Mouse (Mus musculus) embryo, embryonic 11.5 days (tissue): Measurements from ENCODE around the gene Socs2.
"Not testable (repeated sequence)": the region's sequence is repeated elsewhere in the genome, so short reads cannot be mapped to it uniquely, and the experiment has no call there.

Source experiments
- DNase-seq: peaks from one replicate; pipeline ENCODE4 v3.0.0-alpha.2; 2012; ENCODE audit warnings: low read depth, low spot score

Socs2 gene

DNA sequence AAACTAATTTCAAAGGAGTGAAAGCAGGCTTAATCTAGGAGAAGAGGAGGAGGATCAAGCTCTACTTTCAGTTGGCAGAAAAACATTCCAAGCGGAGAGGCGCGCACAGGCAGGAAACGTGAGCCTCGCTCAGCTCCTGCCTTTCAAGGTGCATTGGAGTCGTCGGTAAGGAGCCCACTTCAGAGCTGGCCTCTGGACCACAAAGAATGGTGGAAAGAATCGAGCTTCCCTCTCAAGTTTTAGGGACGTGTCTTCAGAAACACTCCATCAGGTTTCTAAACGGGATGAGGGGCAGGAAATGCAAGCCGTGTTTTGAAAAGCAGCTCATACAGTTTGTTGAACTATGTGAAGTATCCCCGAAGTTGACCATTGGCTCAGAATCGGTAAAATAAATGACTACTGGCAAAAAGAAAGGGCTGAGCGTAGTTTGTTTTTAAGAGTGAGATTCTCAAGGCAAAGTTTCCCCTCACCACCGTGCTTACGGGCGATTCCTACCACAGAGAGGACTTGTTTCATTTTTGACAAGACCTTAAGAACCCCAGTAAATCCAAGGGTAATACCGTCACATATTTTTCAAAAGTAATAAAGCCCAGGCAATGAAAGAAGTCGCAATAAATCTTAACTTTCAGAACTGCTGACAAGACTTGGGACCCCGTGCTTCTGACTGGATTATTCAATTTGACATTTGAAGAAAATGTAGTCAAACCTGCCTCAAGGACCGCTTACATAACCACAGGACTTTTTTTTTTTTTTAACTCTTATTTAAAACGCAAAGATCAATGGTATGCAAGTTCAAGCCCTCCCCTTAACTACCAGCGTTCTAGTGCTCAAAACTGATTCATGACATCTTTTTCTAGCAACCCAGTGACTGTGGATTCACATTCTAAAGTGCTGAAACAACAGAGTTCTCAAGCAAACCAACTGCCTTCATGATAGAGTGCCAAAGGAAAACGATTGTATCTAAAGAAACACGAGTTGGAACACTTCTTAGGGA, 21.9 kb downstream of the Socs2 start:
- no peak for DNase-seq

DNA sequence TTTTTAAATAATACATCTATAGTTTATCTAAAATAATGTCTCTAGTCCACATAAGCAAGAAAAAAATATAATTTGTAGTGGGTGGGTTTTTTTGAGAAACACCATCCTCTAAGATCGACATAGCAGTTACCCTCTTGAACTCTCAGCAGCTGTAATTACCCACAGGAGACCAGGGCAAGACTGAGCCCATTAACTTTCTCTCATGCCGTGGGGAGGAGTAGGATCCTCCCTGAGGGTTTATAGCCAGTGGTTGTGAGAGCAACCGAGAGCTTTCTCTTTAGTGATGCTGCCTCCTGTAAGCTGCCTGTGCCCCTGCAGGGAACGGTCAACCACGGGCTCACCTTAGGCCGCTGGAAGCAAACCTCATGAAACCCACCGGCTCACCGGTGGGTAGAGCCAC, 24.9 kb downstream of the Socs2 start:
- DNase-seq = no peak

GRCm38 (mm10) chr10:95390871-95391270, 26.1 kb downstream of the Socs2 start:
- DNase-seq = no peak

DNA sequence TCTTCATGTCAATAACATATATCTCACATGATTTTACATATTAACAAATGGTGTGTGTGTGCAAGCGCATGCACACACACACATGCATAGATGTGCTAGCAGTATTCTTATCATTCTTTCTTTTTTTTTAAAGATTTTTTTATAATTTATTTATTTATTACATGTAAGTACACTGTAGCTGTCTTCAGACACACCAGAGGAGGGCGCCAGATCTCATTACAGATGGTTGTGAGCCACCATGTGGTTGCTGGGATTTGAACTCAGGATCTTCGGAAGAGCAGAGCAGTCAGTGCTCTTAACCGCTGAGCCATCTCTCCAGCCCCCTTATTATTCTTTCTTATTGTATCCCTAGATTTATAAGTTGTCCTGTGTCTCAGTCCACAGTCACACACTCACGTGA, 27.2 kb downstream of the Socs2 start:
- DNase-seq = not testable (repeated sequence)

DNA sequence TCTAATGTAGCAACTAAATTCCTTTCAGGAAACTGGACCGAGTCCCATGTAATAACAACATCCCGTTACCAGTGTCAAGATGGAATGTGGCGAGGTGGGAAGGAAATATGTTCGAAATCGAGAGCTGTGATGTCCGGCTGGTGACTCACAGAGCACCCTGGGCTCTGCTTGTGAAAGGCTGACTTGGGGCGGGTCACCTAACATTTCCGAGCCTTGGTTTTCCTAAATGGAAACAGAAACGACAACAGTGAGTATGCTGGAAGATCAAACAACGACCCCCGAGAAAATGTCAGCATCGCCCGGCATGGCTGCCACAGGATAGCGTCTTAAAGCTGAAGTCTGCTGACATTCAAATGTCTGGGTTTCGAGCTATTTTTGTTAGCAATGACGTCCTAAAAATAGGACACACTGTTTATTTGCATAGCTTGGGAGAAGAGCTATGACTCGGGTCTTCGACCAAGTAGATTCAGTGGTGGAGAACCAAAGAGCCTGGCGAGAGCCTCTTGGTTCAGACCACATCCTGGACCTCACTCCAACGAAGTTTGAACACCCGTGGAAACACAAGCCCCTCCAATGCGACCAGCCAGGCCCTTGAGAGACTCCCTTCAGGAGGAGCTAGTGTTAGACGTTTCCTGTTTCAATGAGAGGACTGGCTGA, 28.0 kb downstream of the Socs2 start:
- no peak for DNase-seq

- DNase-seq = no peak
Measured at GRCm38 (mm10) chr10:95386527-95386926, 30.5 kb downstream of the Socs2 start.

DNA sequence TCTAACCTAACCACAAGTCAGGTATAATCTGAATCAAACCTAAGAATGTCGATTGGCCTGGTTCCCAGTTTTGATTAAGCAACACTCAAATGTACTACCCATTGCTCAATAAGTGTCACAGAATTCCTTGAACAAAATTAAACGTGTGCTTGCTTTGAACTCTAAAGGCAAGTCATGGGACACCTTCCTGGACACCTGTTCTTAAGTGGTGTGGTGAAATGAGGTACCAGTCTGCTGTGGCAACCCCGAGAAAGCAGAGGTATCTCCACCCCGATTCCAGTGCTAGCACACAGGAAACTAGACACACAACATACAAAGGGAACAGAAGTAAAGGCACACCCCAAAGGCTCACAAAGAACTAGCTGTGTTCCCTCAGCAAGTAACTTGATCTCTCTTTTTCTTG, 31.2 kb downstream of the Socs2 start:
- no peak for DNase-seq

GRCm38 (mm10) chr10:95385081-95385480, 31.9 kb downstream of the Socs2 start:
- no peak for DNase-seq

- DNase-seq = no peak
Measured at GRCm38 (mm10) chr10:95384446-95384845, 32.5 kb downstream of the Socs2 start.

- no peak for DNase-seq
Measured at GRCm38 (mm10) chr10:95373340-95373739, 43.6 kb downstream of the Socs2 start.

DNA sequence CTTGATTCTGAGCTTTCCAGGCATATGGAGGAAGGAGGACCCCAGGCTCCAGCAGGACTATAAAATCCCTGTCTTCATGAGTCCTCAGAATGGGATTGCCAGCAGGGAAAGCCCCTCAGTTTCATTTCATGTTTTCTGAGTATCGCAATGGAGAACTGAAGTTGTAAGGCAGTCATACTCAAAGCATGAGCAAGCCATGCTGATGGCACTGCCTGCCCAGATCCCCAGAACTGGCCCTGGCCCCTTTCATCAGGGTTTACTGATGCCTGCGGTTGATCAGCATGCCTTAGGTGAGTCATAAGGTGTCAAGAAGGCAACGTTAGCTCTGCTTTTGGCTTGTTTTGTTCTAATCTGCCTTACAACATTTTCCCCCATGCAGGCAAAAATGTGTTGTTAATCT, 45.0 kb downstream of the Socs2 start:
- no peak for DNase-seq

DNA sequence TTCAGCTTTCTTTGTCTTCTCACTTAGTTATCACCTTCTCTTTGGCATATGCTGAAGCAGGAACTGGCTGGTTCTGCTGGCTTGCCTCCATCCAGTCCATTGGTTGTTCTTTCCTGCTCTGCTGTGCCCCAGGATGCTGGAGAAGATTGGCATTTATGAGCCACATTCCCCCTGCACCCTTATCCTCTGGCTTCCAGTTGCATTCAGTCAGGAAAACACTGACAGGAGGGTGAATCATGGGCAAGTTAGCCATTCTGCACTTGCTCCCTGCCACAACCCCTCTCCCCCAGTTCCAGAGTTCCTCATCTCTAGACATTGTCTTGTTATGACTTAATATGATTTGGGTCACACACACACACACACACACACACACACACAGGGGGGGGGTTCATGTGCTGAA, 47.8 kb downstream of the Socs2 start:
- no peak for DNase-seq

DNA sequence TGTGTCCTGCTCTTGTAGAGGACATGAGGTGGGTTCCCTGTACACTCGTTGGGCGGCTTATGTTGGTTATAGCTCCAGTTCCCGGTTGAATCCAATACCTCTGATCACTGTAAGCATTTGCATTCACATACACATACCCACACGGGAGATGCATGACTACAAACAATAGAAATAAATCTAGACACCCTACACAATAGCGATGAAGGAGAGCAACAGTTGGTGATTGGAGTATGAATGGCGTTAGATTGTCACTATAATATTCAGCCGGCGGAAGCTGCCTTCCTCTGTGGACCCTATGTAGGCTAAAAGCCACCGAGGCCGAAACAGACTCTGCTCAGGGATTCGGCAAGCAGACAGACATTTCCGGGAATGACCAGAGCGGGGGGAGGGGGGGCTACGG, 48.8 kb downstream of the Socs2 start:
- no peak for DNase-seq

DNA sequence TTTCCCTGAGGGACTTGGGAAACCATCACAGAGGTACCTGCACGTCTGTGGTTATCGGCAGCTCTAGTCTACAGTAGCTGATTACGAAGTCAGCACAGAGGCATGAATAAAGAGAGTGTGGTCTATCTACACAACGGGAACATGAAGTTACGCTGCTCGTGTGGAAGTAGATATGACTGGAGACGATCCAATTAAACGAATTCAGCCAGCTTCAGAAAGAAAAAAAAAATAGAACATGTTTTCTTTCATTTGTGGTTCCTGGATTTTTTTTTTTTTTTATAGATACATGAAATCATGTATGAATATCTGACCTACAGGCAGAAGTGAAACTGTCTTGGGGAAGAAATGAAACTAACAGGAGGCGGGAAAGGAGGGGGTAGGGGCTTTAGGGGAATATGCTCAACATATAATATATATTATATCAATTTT, 49.3 kb downstream of the Socs2 start:
- DNase-seq = no peak

DNA sequence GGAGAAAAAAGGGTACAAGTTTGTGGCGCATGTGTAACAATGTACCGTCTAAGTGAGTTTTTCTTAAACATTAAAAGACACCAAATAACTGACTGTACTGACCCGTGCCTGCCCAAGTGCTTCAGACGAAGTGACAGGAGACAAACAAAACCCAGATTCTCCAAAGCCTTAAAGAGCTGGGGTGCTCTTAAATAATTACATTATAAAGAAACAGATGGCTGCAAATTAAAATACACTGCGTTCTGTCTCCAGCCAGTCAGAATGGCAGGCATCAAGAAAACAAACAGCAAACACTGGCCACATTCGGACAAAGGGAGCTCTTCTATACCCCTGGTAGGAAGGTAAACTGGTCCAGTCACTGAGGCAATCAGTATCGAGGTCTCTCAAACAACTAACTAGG, 49.7 kb downstream of the Socs2 start:
- no peak for DNase-seq

DNA sequence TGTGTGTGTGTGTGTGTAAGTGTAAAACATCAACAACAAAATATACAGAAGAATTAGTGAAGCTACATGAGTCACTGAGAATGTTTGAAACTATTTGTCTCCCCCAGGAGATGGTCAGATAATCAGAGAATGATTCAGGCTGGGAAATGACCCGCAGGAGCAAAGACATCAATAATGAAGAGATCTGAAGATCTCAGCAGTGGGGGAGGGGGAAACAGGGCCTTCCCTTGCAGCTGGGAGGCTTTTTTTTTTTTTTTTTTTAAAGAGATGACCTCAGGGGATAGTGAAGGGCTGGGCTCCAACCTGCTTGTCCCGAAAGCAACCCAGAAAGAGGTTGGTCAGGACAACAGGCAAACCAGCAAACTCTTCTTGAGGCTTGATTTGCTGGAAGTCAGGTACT, 54.7 kb downstream of the Socs2 start:
- DNase-seq = no peak

- DNase-seq = no peak
Measured at GRCm38 (mm10) chr10:95361260-95361841, 55.6 kb downstream of the Socs2 start.

DNA sequence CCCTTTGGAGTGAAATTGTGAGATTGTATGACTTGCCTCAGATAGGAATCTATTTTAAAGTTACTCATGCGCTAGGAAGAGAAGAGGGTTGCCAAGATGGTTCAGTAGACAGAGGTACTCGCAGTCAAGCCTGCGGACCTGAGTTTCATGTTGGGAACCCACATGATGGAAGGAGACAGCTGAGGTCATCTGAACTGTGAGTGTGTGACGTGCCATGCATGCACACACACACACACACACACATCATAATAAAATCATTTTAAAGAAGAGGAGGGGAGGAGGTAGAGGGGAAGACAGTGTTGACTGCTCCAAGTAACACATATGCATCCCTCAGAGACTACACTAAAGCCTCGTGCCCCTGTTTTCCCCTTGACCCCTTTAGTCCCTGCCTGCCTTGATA, 56.9 kb downstream of the Socs2 start:
- no peak for DNase-seq

DNA sequence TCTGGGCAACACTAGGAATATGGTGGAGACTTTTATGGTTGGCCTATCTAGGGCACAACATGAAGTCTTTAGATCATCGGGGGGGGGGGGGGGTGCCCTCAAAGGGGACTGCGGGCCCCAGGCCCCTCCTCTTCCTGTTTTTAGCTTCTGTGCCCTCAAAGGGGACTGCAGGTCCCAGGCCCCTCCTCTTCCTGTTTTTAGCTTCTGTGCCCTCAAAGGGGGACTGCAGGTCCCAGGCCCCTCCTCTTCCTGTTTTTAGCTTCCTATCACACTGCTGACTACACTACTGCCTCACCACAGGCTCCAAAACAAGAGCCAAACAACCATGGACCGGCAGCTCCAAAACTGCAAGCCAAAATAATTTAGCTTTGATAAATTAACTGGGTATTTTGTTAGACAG, 59.3 kb downstream of the Socs2 start:
- no peak for DNase-seq

- no peak for DNase-seq
Measured at GRCm38 (mm10) chr10:95356711-95357110, 60.3 kb downstream of the Socs2 start.

GRCm38 (mm10) chr10:95355678-95356268, 61.2 kb downstream of the Socs2 start:
- DNase-seq = no peak

DNA sequence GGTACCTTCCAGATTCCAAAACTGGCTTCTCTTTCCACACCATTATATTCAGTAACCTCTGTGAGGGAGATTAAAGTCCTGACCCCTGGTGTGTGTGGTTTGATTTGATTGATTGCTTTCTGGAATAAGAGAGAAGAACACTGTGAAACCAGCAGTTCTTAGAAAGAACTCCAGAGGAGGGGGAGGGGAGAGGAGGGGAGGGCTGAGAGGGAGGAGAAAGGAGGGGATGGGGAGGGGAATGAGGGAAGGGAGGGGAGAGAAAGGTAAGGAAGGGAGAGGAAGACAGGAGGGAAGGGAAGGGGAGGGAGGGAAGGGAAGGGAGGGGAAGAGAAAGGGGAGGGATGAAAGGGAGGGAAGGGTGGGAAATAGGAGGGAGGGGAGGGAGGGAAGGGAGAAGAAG, 62.3 kb downstream of the Socs2 start:
- DNase-seq = no peak
